Mouse (Mus musculus) right cerebral cortex, adult 2 months (tissue): Measurements from ENCODE around the gene Rasl10b.

Experiments
- DNase-seq, 2 experiments: peaks; one replicate each; pipeline ENCODE4 v3.0.0; 2021 to 2022; ENCODE audit warnings: low spot score in 2 of 2

Gene Rasl10b

DNA sequence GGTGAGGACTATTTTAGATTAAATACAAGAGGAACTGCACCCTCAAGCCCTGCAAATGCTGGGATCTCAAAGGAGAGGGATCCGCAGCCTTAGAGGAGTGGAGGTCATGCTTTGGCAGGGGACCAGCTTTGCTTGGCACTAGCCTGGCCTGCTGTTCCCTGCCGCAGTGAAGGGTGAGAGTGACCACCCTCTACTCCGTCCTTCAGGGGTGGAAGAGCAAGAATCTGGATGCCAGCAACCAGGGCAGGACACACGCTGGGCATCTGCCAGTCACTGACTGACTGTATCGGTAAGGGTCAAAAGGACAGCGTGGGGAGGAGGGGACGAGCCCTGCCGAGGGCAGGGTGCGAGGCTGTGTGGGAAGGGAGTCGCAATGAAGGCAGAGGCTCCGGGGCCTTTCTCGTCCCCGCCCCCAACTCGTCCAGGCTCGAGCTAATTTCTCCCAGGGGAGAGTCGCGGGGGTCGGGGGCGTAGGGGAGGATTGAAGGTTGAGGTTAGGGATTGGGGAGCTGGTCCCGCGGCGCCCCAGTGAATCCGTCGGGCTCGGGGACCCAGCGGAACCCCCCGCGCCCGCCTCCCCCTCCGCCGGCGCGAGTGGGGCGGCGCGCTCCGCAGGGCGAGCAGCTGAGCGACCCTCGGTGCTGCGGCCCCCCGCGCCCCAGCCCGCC, at the start of gene Rasl10b:
Gene Rasl10b, plus strand, starts transcription at position 51 of the 668 bp plus-strand sequence.
- no peak for DNase-seq

DNA sequence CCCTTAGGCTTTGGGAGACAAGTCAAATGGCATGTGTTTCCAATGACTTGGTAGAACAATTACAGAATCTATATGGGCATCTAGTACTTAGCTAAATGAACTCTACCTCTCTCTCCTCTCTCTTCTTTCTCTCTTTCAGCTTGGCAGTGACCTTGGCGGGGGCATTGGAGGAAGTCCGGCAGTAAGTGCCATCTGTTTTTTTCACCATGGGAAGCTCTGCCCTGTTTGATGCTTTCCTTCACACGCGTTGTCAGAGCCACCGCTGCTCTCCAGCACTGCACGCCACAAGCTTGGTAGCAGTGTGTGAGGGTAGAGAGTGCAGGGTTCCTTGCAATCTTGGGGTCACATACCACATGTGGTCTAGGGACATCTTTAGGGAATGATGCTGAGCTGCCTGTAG, 44.3 kb upstream of the Rasl10b start:
- DNase-seq = no peak

DNA sequence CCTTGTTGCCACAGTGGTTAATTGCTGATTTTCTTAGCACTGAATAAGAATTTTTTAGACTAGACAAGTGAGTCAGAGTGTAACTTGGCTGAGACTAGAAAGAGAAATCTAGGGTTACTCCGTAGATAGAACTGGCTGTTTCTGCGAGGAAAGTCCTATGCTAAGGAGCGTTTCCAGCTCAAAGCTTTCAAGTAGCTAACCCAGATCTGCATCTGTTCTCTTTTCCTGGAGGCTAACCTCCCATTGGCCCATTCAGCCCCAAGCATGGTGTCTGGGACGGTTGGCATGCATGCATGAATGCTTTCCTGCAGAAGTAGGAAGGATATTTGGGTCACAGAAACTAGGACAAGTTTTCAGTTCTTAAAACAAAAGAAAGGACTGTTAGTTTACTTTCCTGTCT, 37.7 kb upstream of the Rasl10b start:
- peak in 1 of 2 experiments; percentile 23 for DNase-seq

- DNase-seq = no peak
These were observed 29.1 kb upstream of the Rasl10b start for GRCm38 (mm10) chr11:83379745-83380341.

DNA sequence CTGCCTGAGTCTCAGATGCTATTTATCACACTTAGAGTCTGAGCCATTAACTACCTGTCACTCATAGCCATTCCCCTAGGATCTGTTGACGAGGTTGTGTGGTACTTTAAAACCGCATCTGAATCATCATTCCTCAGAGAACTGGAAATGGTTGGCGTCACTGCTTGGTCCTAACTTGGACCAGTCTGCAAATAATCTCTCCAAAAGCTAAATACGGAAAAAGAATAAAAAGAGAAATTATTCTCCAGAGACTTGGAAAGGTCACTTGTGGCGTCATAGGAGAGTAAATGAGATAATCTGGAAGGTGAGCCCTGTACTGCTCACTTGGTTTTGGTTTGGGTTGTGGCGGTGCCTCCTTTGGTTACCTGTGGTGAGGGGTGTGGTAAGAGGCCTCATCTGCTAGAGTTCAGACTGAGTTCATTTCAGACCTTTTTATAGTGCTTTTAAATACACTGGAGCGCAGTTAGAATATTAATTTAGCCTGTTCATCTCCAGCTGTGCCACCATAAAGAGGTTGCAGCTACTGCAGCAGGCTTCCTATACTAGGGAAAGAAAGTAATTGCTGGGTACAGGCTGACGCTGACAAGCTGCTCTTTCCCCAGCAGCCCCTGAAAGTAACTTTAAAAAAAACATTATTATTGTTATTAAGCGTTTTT, 25.9 kb upstream of the Rasl10b start:
- peak in 1 of 2 experiments; percentile 12 for DNase-seq

GRCm38 (mm10) chr11:83383532-83383887, 25.4 kb upstream of the Rasl10b start:
- no peak for DNase-seq

- peak; percentile 41 to 47 for DNase-seq
These were observed 15.9 kb upstream of the Rasl10b start for GRCm38 (mm10) chr11:83393062-83393461.

GRCm38 (mm10) chr11:83394802-83395439, 14.0 kb upstream of the Rasl10b start:
- peak in 1 of 2 experiments; percentile 33 for DNase-seq

GRCm38 (mm10) chr11:83397626-83398025, 11.3 kb upstream of the Rasl10b start:
- no peak for DNase-seq

DNA sequence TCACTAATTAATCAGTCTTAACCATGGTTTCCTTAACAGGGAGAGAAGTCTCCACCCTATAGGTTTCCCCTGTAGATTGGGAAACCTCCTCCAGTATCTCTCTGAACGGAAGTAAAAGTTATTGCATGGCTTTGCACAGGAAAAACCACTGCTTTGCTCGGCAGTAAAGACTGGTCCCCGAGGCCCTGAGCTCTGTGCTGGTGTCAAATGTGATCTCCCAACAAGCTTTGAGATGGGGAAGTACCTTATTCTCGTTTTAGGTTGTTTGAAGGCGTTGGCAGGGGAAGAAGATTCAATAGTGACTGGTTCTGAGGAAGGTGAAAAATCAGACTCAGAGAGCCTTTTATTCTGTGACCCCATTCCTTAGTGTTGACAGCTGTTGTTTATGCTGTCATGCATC, 10.2 kb upstream of the Rasl10b start:
- DNase-seq = no peak

DNA sequence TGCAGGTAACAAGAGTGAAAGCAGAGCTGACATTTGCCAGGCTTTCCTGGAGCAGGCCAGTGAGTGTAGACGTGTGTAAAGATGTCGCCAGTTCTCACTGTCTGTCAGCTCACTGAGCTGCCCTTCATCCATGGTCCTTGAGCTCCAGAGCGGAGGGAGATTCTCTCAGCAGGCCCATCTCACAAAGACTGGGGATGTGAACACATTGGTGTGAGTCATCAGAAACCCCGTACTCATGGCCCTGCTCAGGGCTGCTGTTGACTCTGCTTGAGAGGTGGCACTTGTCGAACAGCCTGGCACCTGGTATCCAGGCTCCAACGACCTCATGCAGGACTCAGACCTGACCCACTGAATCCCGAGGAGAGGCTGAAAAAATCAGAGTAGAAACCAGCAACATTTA, 5.2 kb upstream of the Rasl10b start:
- no peak for DNase-seq

DNA sequence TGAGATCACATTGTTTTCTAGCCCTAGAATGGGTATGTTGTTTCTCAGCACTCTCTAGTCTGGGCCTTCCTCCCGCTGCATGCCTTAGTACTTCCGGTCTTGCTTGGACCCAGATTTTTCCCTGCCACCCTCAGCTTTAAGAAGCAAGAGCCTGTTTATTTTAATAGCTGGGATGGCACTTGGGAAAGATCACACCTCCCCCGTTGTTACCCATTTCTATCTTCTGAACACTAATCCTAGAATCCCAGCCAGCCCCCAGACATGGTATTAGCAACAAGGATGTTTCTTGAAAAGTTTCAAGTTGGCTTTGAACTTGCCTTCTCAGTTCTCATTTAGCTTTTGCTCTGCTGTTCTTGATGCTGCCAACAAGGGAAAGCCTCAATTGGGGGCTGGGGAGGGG, 2.5 kb upstream of the Rasl10b start:
- DNase-seq = no peak

DNA sequence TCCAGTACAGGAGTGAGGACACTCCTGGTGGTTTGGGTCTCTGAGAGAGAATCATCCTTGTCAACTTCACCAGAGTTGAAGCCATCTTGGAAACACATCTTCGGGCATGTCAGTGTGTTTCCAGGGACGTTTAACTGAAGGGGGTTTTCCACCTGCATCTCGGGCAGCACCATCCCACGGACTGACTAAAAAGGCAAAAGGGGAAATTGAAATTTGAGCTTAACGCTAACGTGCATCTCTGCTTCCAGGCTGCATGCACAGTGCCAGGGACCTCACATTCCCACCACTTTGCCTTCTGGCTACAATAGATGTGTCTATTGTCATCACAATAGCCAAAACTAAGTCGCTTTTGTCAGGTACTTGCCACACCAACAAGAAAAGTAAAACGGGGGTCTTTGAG, 695 bp upstream of the Rasl10b start:
- no peak for DNase-seq

DNA sequence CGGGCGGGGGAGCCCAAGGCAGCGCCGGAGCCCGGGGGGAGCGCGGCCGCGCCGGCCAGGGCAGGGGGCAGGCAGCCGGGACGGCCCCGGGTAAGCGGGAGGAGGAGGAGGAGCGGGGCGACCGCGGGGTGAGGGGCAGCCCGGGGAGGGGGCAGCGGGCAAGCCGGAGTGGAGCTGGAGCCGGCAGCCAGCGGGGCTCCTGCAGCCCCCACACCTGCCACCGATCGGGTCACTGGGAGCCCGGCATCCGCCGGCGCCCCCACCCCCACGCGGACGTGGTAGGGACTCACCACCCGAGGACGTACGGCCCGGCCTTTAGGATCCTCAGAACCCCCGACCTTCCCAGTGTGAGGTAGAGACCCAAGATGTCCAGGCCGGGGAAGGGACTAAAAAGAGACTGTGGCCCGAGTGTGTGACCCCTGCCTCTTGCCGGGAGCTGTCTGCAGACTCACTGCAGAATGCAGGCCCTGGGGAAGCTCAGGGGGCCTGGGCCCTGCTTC, 905 bp downstream of the Rasl10b start:
- no peak for DNase-seq

- no peak for DNase-seq
These were observed 1.6 kb downstream of the Rasl10b start for GRCm38 (mm10) chr11:83410510-83410909.

DNA sequence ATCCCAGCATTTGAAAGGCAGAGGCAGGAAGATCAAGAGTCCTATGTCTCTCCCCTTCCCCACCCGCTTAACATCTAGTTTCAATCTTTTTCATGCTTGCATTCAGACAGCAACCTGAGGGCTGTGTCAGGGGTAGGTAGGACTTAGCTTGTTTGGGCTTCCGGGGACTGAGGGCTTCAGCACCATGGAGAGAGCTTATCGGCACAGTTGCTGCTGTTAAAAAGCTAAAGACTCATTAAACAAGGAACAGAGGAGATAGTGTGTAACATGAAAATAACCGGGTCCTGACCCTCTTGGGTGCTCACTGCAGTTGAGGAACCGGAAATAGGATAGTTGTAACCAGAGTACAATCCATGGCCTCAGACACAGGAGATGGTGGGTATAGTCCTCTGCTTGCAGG, 8.1 kb downstream of the Rasl10b start:
- no peak for DNase-seq

GRCm38 (mm10) chr11:83417708-83418107, 8.8 kb downstream of the Rasl10b start:
- no peak for DNase-seq

DNA sequence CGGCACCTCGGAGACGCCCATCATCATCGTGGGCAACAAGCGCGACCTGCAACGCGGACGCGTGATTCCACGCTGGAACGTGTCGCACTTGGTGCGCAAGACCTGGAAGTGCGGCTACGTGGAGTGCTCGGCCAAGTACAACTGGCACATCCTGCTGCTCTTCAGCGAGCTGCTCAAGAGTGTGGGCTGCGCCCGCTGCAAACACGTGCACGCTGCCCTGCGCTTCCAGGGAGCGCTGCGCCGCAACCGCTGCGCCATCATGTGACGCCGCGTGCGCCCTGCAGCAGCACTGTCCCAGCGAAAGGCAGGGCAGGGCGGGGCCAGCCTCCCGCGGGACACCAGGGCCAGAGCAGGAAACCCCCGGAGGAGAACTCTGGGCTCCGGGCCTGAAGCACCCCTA, 9.6 kb downstream of the Rasl10b start:
- peak; percentile 69 to 74 for DNase-seq

DNA sequence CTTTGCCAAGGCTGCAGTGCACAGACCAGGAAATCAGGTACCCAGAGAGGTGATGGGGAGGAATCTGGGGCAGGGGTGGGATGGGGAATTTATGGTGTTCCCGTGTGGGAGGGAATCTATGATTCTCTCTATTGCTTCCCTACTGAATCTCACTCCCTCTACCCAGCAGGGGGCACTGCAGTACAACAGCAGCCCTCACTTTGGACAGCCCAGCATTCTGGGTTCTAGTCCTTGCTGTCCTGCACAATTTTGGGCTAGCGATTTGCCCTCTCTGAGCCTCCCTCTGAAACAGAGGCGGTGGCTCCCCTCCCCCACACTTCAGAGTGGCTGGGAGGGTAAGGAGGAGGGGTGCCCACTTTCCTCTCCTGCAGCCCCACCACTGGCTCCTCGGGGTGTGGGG, 11.4 kb downstream of the Rasl10b start:
- no peak for DNase-seq

- DNase-seq = no peak
These were observed 12.4 kb downstream of the Rasl10b start for GRCm38 (mm10) chr11:83421305-83421704.

DNA sequence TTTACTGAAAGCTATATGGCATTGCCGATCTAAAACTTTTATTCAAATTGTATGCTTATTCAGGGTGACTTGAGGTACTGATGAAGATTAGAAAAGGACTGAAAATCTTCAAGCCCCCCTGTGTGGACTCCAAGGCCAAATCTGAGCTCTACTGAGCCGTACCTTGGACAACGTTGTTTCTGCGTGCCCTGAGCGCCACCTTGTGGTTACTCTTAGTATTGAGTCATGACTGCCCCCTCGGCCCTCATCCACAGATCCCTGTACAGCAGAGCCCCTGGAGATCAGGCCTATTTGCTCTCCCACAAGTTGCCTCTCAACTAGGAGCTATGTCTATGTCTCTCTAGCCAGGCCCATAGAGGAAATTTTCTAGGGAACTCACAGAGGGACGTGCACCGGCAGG, 15.7 kb downstream of the Rasl10b start:
- peak; percentile 85 to 86 for DNase-seq

GRCm38 (mm10) chr11:83426964-83427363, 18.0 kb downstream of the Rasl10b start:
- DNase-seq = no peak

- no peak for DNase-seq
These were observed 20.4 kb downstream of the Rasl10b start, which contains the start of gene Gas2l2 for GRCm38 (mm10) chr11:83429355-83429754. Gas2l2 (minus strand) TSS chr11:83429455.
